Mouse (Mus musculus) small intestine, adult 2 months (tissue): ENCODE results near the gene Ppp2ca.
"Not testable (repeated sequence)": the region's sequence is repeated elsewhere in the genome, so short reads cannot be mapped to it uniquely, and the experiment has no call there.

Source experiments
- CTCF ChIP-seq: fragments of 200-500 bp; IDR thresholded peaks from 2 replicates; pipeline ENCODE4 v1.5.1; 2012; ENCODE audit warnings: low read depth, mild to moderate bottlenecking, control low read depth, inconsistent platforms, low read length, moderate library complexity, mixed read lengths; ENCODE audit not compliant: insufficient replicate concordance, insufficient read length; ENCODE audit errors: extremely low read depth
- POLR2A ChIP-seq: fragments of 200-500 bp; IDR thresholded peaks from 2 replicates; pipeline ENCODE4 v1.6.1; 2012; ENCODE audit warnings: low read depth, mild to moderate bottlenecking, control low read depth, inconsistent platforms, low read length, moderate library complexity

DNA sequence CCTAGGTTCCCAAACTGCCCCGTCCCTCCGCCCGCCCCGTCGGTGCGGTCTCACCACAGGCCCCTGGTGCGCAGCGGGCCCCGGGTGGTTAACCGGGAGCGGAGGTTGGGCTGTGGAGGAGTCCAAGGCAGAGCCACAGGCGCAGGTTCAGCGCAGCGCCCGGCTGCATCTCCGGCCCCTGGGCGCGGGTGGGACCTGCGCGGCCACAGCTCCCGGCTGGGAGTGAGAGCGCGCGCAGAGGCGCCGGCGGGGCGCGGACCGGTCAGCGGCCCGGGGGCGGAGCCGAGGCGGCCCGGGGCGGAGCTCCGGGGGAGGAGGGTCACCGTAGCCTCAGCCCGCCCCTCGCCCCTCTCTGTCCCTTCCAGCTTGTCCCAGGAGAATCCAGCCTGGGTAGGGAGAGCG, 69.4 kb downstream of the Ppp2ca start:
- not testable (repeated sequence) for TF ChIP-seq CTCF, POLR2A
